Mouse (Mus musculus) kidney, postnatal 0 days (tissue): Measurements from ENCODE around the gene Lrch3. TPM values are rescaled to one million over a fixed set of nuclear protein-coding genes. Genes with fewer than 3 reads are reported as not detected.

Source experiments
- ATAC-seq: fragments of 200-750 bp; cut with Nextera tagmentation; replicated peaks from 2 replicates; pipeline ENCODE4 v1.8.0; 2017; ENCODE audit warnings: low read depth, moderate number of reproducible peaks, moderate TSS enrichment, moderate library complexity; ENCODE audit not compliant: low FRiP score
- DNase-seq: peaks from one replicate; pipeline ENCODE4 v3.0.0-alpha.2; 2016; ENCODE audit warnings: low spot score
- H3K27ac ChIP-seq: fragments of 300-500 bp; sonication (generic); 2 replicates; pipeline ENCODE4 v1.5.1; 2014; ENCODE audit warnings: mild to moderate bottlenecking
- H3K27me3 ChIP-seq: fragments of 300-500 bp; sonication (generic); 2 replicates; pipeline ENCODE4 v1.6.1; 2014; ENCODE audit warnings: low read length, mixed read lengths; ENCODE audit not compliant: insufficient read depth
- H3K36me3 ChIP-seq: fragments of 300-500 bp; sonication (generic); 2 replicates; pipeline ENCODE4 v1.6.1; 2014; ENCODE audit warnings: low read length, mixed read lengths; ENCODE audit not compliant: insufficient read depth
- H3K4me1 ChIP-seq: fragments of 300-500 bp; sonication (generic); replicated peaks from 2 replicates; pipeline ENCODE4 v1.6.1; 2014; ENCODE audit warnings: antibody characterized with exemption, low read length, mixed read lengths; ENCODE audit not compliant: insufficient read depth
- H3K4me2 ChIP-seq: fragments of 300-500 bp; sonication (generic); 2 replicates; pipeline ENCODE4 v1.6.1; 2014; ENCODE audit warnings: mild to moderate bottlenecking, low read length, moderate library complexity, mixed read lengths
- H3K4me3 ChIP-seq: fragments of 300-500 bp; sonication (generic); replicated peaks from 2 replicates; pipeline ENCODE4 v1.5.1; 2014; ENCODE audit warnings: low read depth, low read length
- H3K9ac ChIP-seq: fragments of 300-500 bp; sonication (generic); 2 replicates; pipeline ENCODE4 v1.6.1; 2014; ENCODE audit warnings: low read depth, low read length
- H3K9me3 ChIP-seq: fragments of 300-500 bp; sonication (generic); replicated peaks from 2 replicates; pipeline ENCODE4 v1.6.1; 2016; ENCODE audit warnings: low read length, inconsistent platforms, mixed read lengths
- CTCF ChIP-seq: IDR thresholded peaks from 2 replicates; pipeline ENCODE4 v1.5.1; 2016; ENCODE audit warnings: antibody characterized with exemption, low read depth, mild to moderate bottlenecking, moderate library complexity
- WGBS: fragments of 180-500 bp; shearing (Covaris S2); extraction: QIAGEN DNeasy Blood & Tissue Kit; methylation state at CpG from one replicate; pipeline ENCODE4 v1.1.7; 2014; 5-methylcytosine and 5-hydroxymethylcytosine counted together
- polyA plus RNA-seq: library from polyadenylated mRNA; unstranded; fragments of >200 nt; fragmentation: Nextera tagmentation; extraction: Ambion mirVana; gene quantifications from 2 replicates; pipeline ENCODE4 v1.2.1, GENCODE M21; 2015

Lrch3 gene
- polyA plus RNA-seq, 1 experiment from 2014 or later: 14.1 TPM

DNA sequence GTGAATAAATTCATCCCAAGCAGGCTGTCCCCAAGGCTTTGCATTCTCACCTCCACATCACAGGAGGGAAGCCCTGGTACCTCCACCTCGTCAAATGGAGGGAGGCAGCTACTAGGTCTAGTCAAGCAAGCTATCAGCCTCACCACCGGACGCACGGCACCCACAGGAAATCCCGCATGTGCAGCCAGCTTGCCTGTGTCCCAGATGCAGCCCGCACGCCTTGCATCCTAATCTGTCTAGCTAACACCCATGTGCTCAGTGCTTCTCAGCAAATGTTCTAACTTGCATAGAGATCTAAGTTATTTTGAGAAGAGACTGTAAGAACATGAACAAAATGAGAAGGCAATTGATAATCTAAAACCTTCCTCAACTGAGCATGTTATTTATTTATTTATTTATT, 112.5 kb downstream of the Lrch3 start:
- no peak overlapping the region for H3K27ac ChIP-seq
- H3K4me3 ChIP-seq: no peak overlapping the region
- H3K27me3 ChIP-seq: no peaks in the 10 kb centered on the region
- DNase-seq (no peak), ATAC-seq (no peak)
- no peak overlapping the region for H3K9ac ChIP-seq
- no peaks in the 10 kb centered on the region for H3K4me1 ChIP-seq
- WGBS: 86% methylated on average over 7 of the region's 7 CpGs
- H3K36me3 ChIP-seq: no peaks in the 10 kb centered on the region
- TF ChIP-seq CTCF: no peak
- H3K9me3 ChIP-seq: no peaks in the 10 kb centered on the region
- no peak overlapping the region for H3K4me2 ChIP-seq

DNA sequence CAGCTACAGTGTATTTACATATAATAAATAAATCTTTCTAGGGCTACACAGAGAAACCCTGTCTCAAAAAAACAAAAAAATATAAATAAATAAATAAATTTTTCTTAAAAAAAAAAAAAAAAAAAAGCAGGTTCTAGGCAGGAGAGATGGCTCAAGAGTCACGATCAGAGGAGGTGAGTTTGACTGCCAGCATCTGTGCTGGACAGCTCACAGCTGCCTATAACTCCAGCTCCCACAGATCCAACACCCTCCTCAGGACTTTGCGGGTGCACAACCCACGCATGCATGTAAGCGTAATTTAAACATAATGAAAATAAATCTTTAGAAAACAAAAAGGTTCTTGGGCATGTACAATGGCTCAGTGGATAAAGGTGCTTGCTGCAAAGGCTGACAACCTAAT, 122.1 kb downstream of the Lrch3 start:
- DNase-seq (no peak), ATAC-seq (no peak)
- Histone ChIP-seq H3K27me3 (no peaks in the 10 kb centered on the region), H3K4me3 (no peak overlapping the region), H3K36me3 (no peaks in the 10 kb centered on the region), H3K4me2 (no peak overlapping the region), H3K4me1 (no peaks in the 10 kb centered on the region), H3K9me3 (no peaks in the 10 kb centered on the region), H3K27ac (no peak overlapping the region), H3K9ac (no peak overlapping the region)
- TF ChIP-seq CTCF: no peak
- WGBS: 24% methylated on average over 4 of the region's 4 CpGs

DNA sequence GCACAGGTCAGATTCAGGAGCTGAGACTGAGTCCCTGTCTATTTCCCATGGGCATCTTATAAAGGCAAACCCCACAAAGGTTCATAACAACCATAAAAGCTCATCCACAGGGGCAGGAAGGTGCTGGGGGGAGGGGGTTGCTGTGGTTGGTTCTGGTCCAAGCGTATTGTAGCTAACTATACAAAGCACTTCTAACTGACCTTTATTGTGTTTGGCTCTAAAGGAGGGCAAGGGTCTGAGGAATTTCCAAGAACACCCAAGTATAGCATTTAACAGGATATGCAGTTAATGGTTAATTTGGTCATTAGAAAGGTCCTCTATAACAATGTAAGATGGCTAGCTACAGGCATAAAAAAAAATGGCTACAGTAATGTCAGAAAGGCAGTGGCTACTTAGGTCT, 128.8 kb downstream of the Lrch3 start:
- DNase-seq (no peak), ATAC-seq (no peak)
- H3K9me3 ChIP-seq: no peaks in the 10 kb centered on the region
- no peak overlapping the region for H3K4me2 ChIP-seq
- peak overlapping the region; percentile 3; the same call in 1 of the 2 replicates for H3K27ac ChIP-seq
- WGBS: 62% methylated on average over 1 of the region's 1 CpGs
- TF ChIP-seq CTCF: no peak
- no peak overlapping the region for H3K4me3 ChIP-seq
- no peak overlapping the region for H3K9ac ChIP-seq
- H3K36me3 ChIP-seq: no peaks in the 10 kb centered on the region
- H3K27me3 ChIP-seq: no peaks in the 10 kb centered on the region
- H3K4me1 ChIP-seq: no peaks in the 10 kb centered on the region

DNA sequence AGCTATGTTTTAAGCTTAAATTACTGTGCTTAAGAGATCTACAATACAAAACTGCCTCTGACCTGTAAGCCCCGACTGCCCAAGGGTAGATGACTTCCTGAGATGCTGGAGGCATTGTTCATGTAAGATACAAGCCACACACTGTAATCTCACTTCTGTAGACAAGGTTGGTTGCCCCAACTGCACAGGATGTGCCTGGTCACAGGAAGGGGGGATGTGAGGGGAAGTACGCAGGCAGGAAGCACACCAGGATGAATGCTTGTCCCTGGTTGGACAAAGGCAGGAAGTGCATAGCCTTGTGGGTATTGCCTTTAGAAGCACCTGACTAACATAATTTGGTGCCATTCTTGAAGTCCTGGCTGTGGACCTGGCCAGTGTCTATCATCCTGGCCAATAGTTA, 129.4 kb downstream of the Lrch3 start:
- H3K27me3 ChIP-seq: no peaks in the 10 kb centered on the region
- DNase-seq: no peak
- H3K27ac ChIP-seq: no peak overlapping the region
- no peak overlapping the region for H3K4me3 ChIP-seq
- no peaks in the 10 kb centered on the region for H3K9me3 ChIP-seq
- 79% methylated on average over 2 of the region's 2 CpGs for WGBS
- H3K36me3 ChIP-seq: no peaks in the 10 kb centered on the region
- no peak for ATAC-seq
- TF ChIP-seq CTCF: no peak
- H3K9ac ChIP-seq: no peak overlapping the region
- no peaks in the 10 kb centered on the region for H3K4me1 ChIP-seq
- H3K4me2 ChIP-seq: no peak overlapping the region

DNA sequence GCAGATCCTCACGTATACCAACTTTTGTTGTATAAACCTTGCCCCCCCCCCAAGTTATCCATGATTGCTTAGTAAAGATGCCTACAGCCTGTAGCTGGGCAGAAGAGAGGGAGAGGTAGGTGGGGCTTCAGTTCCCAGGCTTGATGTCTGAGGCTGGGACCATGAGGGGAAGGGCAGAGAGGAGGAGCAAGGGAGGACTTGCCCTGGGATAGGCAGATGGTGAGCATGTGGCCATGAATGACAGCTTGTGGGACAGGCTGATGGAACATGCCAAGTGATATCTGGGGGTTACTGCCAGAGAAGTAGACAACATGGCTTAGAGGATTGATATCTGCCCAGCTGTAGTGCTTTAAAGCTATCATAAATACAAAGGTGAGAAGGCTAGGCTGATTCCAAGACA, 134.1 kb downstream of the Lrch3 start:
- H3K9ac ChIP-seq: no peak overlapping the region
- no peak for TF ChIP-seq CTCF
- no peak overlapping the region for H3K27ac ChIP-seq
- no peak for ATAC-seq
- 92% methylated on average over 1 of the region's 1 CpGs for WGBS
- H3K4me1 ChIP-seq: no peaks in the 10 kb centered on the region
- no peak for DNase-seq
- H3K4me3 ChIP-seq: no peak overlapping the region
- H3K27me3 ChIP-seq: no peaks in the 10 kb centered on the region
- no peaks in the 10 kb centered on the region for H3K9me3 ChIP-seq
- H3K4me2 ChIP-seq: no peak overlapping the region
- H3K36me3 ChIP-seq: no peaks in the 10 kb centered on the region

DNA sequence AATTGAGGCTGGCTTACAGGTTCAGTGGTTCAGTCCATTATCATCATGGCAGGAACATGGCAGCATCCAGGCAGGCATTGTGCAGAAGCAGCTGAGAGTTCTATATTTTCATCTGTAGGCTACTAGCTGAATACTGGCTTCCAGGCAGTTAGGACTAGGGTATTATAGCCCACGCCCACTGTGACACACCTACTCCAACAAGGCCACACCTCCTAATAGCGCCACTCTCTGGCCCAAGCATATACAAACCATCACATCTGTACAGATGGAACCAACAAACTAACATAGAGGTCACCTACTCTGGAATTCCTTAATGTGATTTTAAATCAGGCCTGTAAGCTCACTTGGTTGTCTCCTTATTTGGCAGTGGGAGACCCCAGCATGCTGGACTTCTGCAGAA, 134.8 kb downstream of the Lrch3 start:
- ATAC-seq (no peak), DNase-seq (no peak)
- no peak overlapping the region for H3K9ac ChIP-seq
- no peaks in the 10 kb centered on the region for H3K36me3 ChIP-seq
- no peak overlapping the region for H3K27ac ChIP-seq
- no peaks in the 10 kb centered on the region for H3K27me3 ChIP-seq
- H3K4me2 ChIP-seq: no peak overlapping the region
- no peaks in the 10 kb centered on the region for H3K4me1 ChIP-seq
- H3K4me3 ChIP-seq: no peak overlapping the region
- H3K9me3 ChIP-seq: no peaks in the 10 kb centered on the region
- 83% methylated on average over 2 of the region's 2 CpGs for WGBS
- TF ChIP-seq CTCF: no peak

DNA sequence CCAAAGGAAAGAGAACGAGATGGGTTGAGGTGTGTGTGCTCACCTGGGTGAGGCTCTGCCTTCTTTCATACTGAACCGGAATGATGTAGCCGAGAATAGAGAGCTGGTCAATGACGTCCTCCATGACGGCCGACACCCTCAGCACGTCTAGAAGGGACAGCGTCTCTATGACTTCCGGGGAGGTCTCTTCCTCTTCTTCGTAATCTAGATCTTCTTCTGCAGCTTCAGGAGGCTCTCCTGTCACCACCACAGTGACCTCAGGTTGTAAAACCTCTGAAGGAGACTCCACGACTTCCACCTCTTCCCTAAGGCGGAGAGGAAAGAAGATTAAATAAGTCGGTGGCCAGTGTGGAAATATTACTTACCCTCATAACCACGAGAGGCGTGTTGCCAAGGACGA, 135.9 kb downstream of the Lrch3 start:
- H3K27me3 ChIP-seq: no peaks in the 10 kb centered on the region
- 92% methylated on average over 16 of the region's 16 CpGs for WGBS
- no peak overlapping the region for H3K9ac ChIP-seq
- ATAC-seq (no peak), DNase-seq (no peak)
- H3K27ac ChIP-seq: no peak overlapping the region
- H3K4me2 ChIP-seq: no peak overlapping the region
- H3K4me1 ChIP-seq: no peaks in the 10 kb centered on the region
- H3K4me3 ChIP-seq: no peak overlapping the region
- H3K36me3 ChIP-seq: no peaks in the 10 kb centered on the region
- no peak for TF ChIP-seq CTCF
- no peaks in the 10 kb centered on the region for H3K9me3 ChIP-seq
